Mouse (Mus musculus) midbrain, embryonic 13.5 days (tissue): Measurements from ENCODE around the gene Nfkbil1. TPM values are rescaled to one million over a fixed set of nuclear protein-coding genes. Genes with fewer than 3 reads are reported as not detected.
A peak's percentile ranks its signal among the peaks of the same experiment; 100 is the strongest.

Experiments used
- ATAC-seq: fragments of 200-750 bp; cut with Nextera tagmentation; 2 replicates; pipeline ENCODE4 v1.8.0; 2017; ENCODE audit warnings: mild to moderate bottlenecking, moderate TSS enrichment, moderate library complexity
- H3K27ac ChIP-seq: fragments of 300-500 bp; sonication (generic); 2 replicates; pipeline ENCODE4 v1.5.1; 2015; ENCODE audit warnings: inconsistent platforms, mild to moderate bottlenecking, moderate library complexity
- H3K27me3 ChIP-seq: fragments of 300-500 bp; sonication (generic); 2 replicates; pipeline ENCODE4 v1.6.1; 2015; ENCODE audit warnings: mild to moderate bottlenecking, inconsistent platforms
- H3K36me3 ChIP-seq: fragments of 300-500 bp; sonication (generic); 2 replicates; pipeline ENCODE4 v1.6.1; 2015; ENCODE audit warnings: mild to moderate bottlenecking, inconsistent platforms
- H3K4me1 ChIP-seq: fragments of 300-500 bp; sonication (generic); replicated peaks from 2 replicates; pipeline ENCODE4 v1.6.1; 2015; ENCODE audit warnings: inconsistent platforms
- H3K4me2 ChIP-seq: fragments of 300-500 bp; sonication (generic); replicated peaks from 2 replicates; pipeline ENCODE4 v1.6.1; 2015; ENCODE audit warnings: moderate library complexity, mild to moderate bottlenecking, inconsistent platforms
- H3K4me3 ChIP-seq: fragments of 300-500 bp; sonication (generic); replicated peaks from 2 replicates; pipeline ENCODE4 v1.5.1; 2015; ENCODE audit warnings: mild to moderate bottlenecking, inconsistent platforms
- H3K9ac ChIP-seq: fragments of 300-500 bp; sonication (generic); replicated peaks from 2 replicates; pipeline ENCODE4 v1.6.1; 2015; ENCODE audit warnings: mild to moderate bottlenecking, inconsistent platforms
- H3K9me3 ChIP-seq: fragments of 300-500 bp; sonication (generic); 2 replicates; pipeline ENCODE4 v1.6.1; 2016; ENCODE audit warnings: mild to moderate bottlenecking, inconsistent platforms
- WGBS: fragments of 180-500 bp; shearing (Covaris S2); methylation state at CpG from one replicate; pipeline ENCODE4 v1.1.7; 2015; 5-methylcytosine and 5-hydroxymethylcytosine counted together
- polyA plus RNA-seq: library from polyadenylated mRNA; unstranded; fragments of >200 nt; fragmentation: Nextera tagmentation; extraction: Ambion mirVana; gene quantifications from 2 replicates; pipeline ENCODE4 v1.2.1, GENCODE M21; 2015

Nfkbil1 gene
- polyA plus RNA-seq = 8.3 and 11.0 TPM in 2 replicates

DNA sequence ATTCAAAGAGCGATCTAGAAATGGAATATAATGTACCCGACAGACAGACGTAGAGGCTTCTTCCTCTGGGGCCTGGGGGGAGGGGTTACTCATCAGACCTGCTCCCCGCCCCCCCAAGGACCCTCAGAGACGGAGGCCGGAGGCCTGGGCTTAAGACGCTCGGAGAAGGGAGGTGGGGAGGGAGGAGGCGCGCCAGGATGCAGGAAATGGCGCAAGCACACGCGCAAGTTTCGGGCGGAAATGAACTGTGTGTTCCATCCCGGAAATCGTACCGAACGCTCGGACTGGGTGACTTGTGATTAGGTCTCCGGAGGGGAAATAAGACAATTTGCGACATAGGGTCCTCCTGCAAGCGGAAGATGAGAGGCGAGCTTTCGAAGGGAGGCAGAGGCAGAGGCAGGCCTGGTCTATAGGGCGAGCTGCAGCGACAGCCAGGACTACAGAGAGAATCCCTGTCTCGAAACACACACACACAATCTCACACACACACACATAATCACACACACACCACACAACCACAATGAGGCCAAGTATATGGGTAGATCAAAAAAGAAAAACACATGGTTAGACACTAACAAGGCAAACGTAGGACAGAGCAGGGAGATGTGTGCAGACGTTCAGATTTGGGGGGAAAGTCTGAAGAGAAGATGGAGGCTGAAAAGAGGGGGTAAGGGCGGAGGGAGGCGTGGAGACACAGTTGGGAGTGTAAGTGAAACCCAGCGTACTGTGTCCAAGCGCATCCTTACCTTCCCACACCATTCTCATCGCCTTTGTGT is at the start of gene Nfkbil1:
Gene Nfkbil1 (minus strand): TSS at position 179 of the 776 bp plus-strand sequence.
- Histone ChIP-seq H3K4me3 (peak within 1 kb of the TSS; percentile 62), H3K27ac (peak within 1 kb of the TSS; percentile 95), H3K4me1 (peaks cover 40% of the 10 kb centered on the region), H3K9me3 (no peaks in the 10 kb centered on the region), H3K9ac (peak within 1 kb of the TSS; percentile 86), H3K27me3 (no peaks in the 10 kb centered on the region), H3K4me2 (peak within 1 kb of the TSS; percentile 96), H3K36me3 (peaks cover 10% of the 10 kb centered on the region)
- WGBS = under 1% methylated on average over 35 of the region's 35 CpGs
- ATAC-seq = peak; percentile 77

DNA sequence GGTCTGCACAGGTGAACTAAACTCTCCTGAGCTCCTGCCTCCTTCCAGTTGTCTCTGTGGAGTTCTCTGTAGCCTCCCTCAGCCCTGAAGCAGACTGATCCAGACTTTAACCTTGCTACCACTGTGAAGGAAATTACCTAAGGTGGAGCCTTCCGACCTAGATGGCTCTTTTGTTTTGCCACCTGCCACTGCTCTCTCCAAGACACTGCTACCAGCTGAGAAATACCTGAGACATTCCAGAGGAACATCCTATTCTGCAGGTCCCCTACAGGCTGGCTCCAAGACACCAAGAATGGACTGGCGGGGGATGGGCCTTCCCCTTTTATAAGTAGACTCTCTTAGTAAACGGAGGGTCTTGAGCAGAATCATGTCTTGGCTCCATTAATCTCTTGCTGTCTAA is 44.7 kb upstream of the Nfkbil1 start:
- Histone ChIP-seq H3K9me3 (no peaks in the 10 kb centered on the region), H3K4me3 (no peak overlapping the region), H3K27ac (no peak overlapping the region), H3K27me3 (peaks cover 23% of the 10 kb centered on the region), H3K9ac (no peak overlapping the region), H3K4me2 (no peak overlapping the region), H3K4me1 (no peaks in the 10 kb centered on the region), H3K36me3 (no peaks in the 10 kb centered on the region)
- no peak for ATAC-seq
- WGBS = 68% methylated on average over 3 of the region's 3 CpGs

DNA sequence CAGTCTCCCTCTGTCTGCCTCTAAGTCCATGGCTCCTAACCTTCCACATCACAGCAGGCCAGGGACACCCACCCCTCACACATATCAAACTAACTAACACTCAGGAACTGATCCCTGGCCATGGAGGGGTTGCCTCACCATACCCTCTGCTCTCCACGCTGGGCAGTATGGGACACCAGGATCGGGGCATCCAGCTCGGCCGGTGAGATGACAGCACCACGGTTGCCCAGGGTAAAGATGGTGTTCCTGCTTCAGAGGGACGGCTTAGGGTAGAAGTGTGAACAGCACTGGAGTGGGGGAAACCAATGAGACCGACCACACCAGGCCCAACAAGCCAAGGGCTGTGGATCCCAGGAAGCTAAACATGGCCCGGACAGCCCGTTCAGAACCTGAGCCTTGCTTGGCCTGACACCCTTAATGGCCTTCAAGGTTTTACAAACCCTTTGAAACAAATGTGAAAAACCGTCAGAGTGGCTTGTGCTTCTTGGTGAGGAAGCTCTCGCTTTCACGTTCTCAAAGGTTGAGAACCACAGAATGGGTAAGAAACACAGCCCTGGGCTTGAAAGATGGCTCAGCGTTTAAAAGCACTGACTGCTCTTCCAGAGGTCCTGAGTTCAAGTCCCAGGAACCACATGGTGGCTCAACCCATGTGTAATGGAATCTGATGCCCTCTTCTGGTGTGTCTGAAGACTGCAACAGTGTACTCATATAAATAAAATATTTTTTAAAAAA is 43.5 kb upstream of the Nfkbil1 start:
- no peak overlapping the region for H3K27ac ChIP-seq
- H3K36me3 ChIP-seq = no peaks in the 10 kb centered on the region
- no peak overlapping the region for H3K9ac ChIP-seq
- no peak for ATAC-seq
- H3K27me3 ChIP-seq = peaks cover 24% of the 10 kb centered on the region
- H3K4me3 ChIP-seq = no peak overlapping the region
- 91% methylated on average over 13 of the region's 13 CpGs for WGBS
- no peaks in the 10 kb centered on the region for H3K4me1 ChIP-seq
- H3K9me3 ChIP-seq = no peaks in the 10 kb centered on the region
- no peak overlapping the region for H3K4me2 ChIP-seq

DNA sequence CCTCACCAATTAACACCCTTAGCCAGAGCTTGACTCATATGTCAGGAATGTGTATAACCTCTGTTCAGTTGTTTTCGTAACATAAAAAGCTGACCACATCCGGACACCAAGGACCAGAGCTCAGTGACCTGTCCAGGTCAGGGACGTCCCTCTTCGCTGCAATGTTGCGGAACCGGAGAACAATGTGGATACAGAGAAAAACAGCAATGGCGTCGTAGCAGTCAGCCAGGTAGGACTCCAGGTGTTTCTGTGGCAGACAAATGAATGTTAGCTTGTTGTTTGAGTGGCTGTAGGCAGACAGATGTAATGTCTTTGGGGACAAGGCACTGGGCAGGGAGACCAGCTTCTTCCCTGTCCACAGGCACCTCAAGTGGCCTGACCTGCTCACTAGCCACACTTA is 42.5 kb upstream of the Nfkbil1 start:
- Histone ChIP-seq H3K4me3 (no peak overlapping the region), H3K27me3 (peaks cover 24% of the 10 kb centered on the region), H3K27ac (no peak overlapping the region), H3K9me3 (no peaks in the 10 kb centered on the region), H3K9ac (no peak overlapping the region), H3K4me2 (no peak overlapping the region), H3K36me3 (no peaks in the 10 kb centered on the region), H3K4me1 (no peaks in the 10 kb centered on the region)
- no peak for ATAC-seq
- 87% methylated on average over 8 of the region's 8 CpGs for whole genome bisulfite sequencing

DNA sequence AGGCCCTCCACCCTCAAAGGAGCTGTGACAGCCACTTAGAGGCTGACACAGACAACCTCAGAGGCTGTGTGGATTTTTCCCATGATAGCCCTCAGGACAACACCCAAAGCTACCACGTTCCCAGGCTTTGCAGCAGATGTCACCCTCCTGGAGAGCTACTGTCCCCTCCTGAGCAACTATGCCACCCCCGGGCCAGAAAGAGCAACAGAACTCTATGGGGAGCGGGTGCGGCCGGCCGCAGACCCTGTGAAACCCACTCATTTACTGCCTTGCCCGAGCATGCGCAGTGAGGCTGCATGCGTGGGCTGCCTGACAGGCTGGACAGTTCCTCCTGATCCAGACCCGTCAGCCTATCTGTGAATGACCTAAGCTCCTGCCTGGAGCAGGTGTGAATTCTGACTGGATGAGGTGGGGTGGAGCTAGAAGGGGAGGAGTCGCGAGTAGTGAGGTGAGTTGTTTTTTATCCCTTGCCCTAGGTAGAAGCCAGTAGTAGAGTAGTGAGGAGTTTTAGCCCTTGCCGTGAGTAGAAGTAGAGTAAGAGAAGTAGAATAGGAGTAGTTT is 40.8 kb upstream of the Nfkbil1 start:
- Histone ChIP-seq H3K4me1 (no peaks in the 10 kb centered on the region), H3K27ac (no peak overlapping the region), H3K4me3 (no peak overlapping the region), H3K9me3 (no peaks in the 10 kb centered on the region), H3K27me3 (peaks cover 24% of the 10 kb centered on the region), H3K9ac (0 out of 2 replicates have a peak overlapping the region, but pooled peaks have one; percentile 10), H3K4me2 (0 out of 2 replicates have a peak overlapping the region, but pooled peaks have one; percentile 22), H3K36me3 (no peaks in the 10 kb centered on the region)
- ATAC-seq = no peak
- 24% methylated on average over 13 of the region's 13 CpGs for WGBS

DNA sequence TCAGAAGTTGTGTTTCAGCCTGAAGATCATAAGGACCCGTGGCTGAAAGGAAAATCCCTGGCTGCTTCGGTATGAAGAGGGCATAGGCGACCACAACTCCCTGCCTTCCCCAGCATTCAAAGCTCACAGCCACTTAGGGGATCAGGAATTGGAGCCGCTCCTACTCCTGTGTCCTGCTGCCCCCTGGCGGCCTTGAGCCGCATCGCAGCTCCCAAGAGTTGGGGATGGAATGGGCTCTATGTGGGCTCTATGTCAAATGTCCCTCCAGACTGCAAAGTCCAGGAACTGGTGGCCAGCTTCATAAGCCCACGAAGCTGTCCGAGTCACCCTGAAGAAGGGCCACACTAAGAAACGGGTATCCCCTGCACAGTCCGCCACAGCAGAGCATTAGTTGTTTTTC is 39.2 kb upstream of the Nfkbil1 start:
- Histone ChIP-seq H3K4me2 (no peak overlapping the region), H3K9me3 (no peaks in the 10 kb centered on the region), H3K4me1 (no peaks in the 10 kb centered on the region), H3K36me3 (no peaks in the 10 kb centered on the region), H3K4me3 (no peak overlapping the region), H3K27ac (no peak overlapping the region), H3K9ac (no peak overlapping the region), H3K27me3 (peaks cover 24% of the 10 kb centered on the region)
- 6% methylated on average over 11 of the region's 11 CpGs for WGBS
- ATAC-seq = peak; percentile 82

DNA sequence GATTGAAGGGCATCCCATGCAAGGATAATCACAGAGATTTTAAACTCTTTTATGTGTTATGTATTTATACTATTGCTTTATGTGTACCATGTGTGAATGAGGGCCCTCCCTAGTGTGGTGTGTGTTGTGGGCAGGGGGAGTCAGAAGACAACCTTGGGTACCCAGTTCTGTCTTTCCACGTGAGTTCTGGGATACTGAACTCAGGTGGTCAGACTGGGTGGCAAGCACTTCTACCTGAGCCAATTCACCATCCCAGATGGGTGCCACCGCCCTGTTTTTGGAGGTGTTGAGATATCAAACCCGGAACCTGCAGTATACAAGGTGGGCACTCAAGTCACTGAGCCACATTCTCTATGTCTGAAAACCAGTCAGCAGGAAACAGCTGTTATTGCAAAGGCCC is 36.7 kb upstream of the Nfkbil1 start:
- no peak overlapping the region for H3K4me3 ChIP-seq
- peaks cover 20% of the 10 kb centered on the region for H3K27me3 ChIP-seq
- 67% methylated on average over 3 of the region's 3 CpGs for WGBS
- no peaks in the 10 kb centered on the region for H3K36me3 ChIP-seq
- no peak overlapping the region for H3K27ac ChIP-seq
- no peaks in the 10 kb centered on the region for H3K4me1 ChIP-seq
- no peak overlapping the region for H3K4me2 ChIP-seq
- ATAC-seq = no peak
- H3K9me3 ChIP-seq = no peaks in the 10 kb centered on the region
- H3K9ac ChIP-seq = no peak overlapping the region

DNA sequence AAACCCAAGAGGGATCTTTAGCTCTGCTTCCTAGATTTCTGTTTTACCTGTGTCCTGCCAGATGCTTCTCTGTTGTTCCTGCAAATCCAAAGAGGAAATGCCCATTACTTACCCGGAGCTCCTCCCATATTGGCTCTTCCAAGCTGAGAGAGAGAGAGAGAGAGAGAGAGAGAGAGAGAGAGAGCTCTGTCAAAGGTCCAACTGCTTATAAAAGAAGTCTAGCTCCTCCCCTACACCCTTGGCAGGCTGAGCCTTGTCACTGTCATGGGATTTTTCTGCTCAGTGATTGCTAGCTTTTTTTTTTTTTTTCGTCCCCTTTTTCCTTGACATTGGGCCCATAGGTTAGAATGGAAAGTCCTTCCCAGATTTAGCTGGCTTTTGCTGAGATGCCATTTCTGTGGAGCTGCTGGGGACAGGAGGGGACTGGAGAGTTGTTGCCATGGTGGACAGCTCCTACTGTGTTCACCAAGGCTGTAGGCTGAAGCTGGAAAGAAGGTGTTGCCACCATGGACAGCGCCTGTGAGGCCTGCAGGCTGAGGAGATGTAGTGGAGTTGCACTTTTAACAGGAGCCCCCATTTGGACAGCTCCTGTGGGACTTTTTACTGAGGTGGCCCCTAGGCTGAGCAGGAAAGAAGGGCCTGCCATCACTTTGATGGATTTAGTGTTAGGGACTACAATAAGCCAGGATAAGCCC is 34.2 kb upstream of the Nfkbil1 start:
- Histone ChIP-seq H3K36me3 (no peaks in the 10 kb centered on the region), H3K9ac (no peak overlapping the region), H3K27ac (no peak overlapping the region), H3K9me3 (no peaks in the 10 kb centered on the region), H3K4me2 (no peak overlapping the region), H3K4me1 (no peaks in the 10 kb centered on the region), H3K4me3 (no peak overlapping the region), H3K27me3 (peaks cover 6% of the 10 kb centered on the region; the same call in 1 of the 2 replicates)
- ATAC-seq = no peak
- 28% methylated on average over 3 of the region's 3 CpGs for WGBS

DNA sequence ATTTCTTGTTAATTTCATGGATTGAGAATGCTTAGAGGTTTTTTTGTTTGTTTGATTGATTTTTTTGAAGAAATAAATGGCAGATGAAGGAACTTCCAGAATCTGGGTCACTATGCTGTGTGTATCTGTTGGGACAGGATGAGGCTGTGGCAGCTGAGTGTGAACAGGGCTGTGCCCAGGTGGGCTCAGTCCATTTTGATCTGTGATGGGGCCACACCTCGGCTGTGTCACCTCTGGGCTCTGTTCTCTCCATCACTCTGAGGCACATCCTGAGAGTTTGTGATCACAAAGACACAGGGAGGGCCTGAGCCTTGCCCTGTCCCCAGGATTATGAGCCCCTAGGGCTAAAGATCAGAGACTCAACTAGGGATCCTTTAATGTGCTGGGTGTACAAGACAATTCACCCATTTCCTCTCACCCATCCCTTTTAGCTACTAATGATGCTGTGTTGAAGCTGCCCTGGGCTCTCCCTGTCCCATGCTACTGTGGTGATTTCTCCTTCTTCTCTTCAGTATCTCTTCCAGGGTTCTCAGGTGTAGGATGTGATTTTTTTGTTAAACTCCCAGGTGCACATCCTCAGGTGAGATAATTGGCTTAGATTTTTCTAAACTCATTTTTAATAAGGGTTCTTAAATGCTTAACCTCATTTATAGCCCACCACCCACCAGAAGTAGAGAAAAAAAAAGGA is 32.0 kb upstream of the Nfkbil1 start:
- no peak for ATAC-seq
- Histone ChIP-seq H3K4me3 (no peak overlapping the region), H3K9me3 (no peaks in the 10 kb centered on the region), H3K4me1 (peaks cover 9% of the 10 kb centered on the region), H3K27ac (no peak overlapping the region), H3K9ac (no peak overlapping the region), H3K27me3 (peaks cover 19% of the 10 kb centered on the region), H3K36me3 (no peaks in the 10 kb centered on the region), H3K4me2 (no peak overlapping the region)
- 81% methylated on average over 1 of the region's 1 CpGs for WGBS

DNA sequence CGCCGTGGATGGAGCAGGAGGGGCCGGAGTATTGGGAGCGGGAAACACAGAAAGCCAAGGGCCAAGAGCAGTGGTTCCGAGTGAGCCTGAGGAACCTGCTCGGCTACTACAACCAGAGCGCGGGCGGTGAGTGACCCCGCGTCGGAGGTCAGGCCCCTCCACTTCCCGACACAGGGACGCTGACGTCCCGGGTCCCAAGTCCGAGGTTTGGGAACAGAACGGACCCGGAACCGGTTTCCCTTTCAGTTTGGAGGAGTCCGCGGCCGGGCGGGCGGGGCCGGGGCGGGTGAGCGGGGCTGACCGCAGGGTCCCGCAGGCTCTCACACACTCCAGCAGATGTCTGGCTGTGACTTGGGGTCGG is 27.9 kb upstream of the Nfkbil1 start:
- H3K4me2 ChIP-seq = peak overlapping the region; percentile 86
- peak overlapping the region; percentile 68 for H3K4me3 ChIP-seq
- WGBS = under 1% methylated on average over 31 of the region's 31 CpGs
- no peaks in the 10 kb centered on the region for H3K36me3 ChIP-seq
- peak overlapping the region; percentile 77 for H3K9ac ChIP-seq
- peak; percentile 45 for ATAC-seq
- peaks cover 31% of the 10 kb centered on the region for H3K27me3 ChIP-seq
- H3K9me3 ChIP-seq = no peaks in the 10 kb centered on the region
- H3K4me1 ChIP-seq = peaks cover 11% of the 10 kb centered on the region
- H3K27ac ChIP-seq = no peak overlapping the region

DNA sequence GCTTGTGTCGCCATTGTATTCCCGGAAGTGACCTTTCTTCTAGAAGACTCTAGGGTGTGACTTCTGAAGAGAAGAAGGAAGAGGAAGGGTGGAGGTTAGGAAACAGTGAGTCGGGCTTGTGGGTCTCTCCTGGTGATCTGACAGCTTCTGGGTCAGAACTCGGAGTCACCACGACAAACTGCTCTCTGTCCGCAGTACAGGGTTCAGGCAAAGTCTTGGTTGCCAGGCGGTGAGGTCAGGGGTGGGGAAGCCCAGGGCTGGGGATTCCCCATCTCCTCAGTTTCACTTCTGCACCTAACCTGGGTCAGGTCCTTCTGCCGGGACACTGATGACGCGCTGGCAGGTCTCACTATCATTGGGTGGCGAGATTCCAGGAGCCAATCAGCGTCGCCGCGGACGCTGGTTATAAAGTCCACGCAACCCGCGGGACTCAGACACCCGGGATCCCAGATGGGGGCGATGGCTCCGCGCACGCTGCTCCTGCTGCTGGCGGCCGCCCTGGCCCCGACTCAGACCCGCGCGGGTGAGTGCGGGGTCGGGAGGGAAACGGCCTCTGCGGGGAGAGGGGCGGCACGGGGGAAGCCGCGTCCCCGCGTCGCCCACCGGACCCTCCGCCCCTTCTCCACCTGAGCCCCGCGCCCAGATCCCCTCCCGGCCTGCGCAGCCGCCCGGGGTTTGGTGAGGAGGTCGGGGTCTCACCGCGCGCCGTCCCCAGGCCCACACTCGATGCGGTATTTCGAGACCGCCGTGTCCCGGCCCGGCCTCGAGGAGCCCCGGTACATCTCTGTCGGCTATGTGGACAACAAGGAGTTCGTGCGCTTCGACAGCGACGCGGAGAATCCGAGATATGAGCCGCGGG is 27.3 kb upstream of the Nfkbil1 start, which contains the start of gene H2-D1:
Gene H2-D1 (plus strand): TSS at position 67 of the 859 bp plus-strand sequence.
- H3K4me3 ChIP-seq = peak within 1 kb of the TSS; percentile 68
- peaks cover 11% of the 10 kb centered on the region for H3K4me1 ChIP-seq
- no peaks in the 10 kb centered on the region for H3K36me3 ChIP-seq
- no peaks in the 10 kb centered on the region for H3K9me3 ChIP-seq
- H3K4me2 ChIP-seq = peak within 1 kb of the TSS; percentile 86
- no peak within 1 kb of the TSS for H3K27ac ChIP-seq
- H3K27me3 ChIP-seq = peaks cover 31% of the 10 kb centered on the region
- H3K9ac ChIP-seq = peak within 1 kb of the TSS; percentile 77
- peak; percentile 92 for ATAC-seq
- WGBS = 1% methylated on average over 66 of the region's 73 CpGs
